Mouse (Mus musculus) embryonic stem cell, embryonic (primary cell): ENCODE results near the gene Myb.
"Not testable (repeated sequence)": the region's sequence is repeated elsewhere in the genome, so short reads cannot be mapped to it uniquely, and the experiment has no call there.

ENCODE experiments used
- CTCF ChIA-PET, 4 experiments: fragments of 300-600 bp in 2 of 4; fragments of 350-600 bp in 2 of 4; sonication (Branson Sonifier 250); formaldehyde crosslinking; loops; one replicate each; lab custom pipeline; 2022; ENCODE audit warnings: inconsistent platforms in 2 of 4; lab: Charles Lee
- POLR2A ChIA-PET, 4 experiments: fragments of 300-600 bp in 2 of 4; fragments of 350-600 bp in 2 of 4; sonication (Branson Sonifier 250); formaldehyde crosslinking; loops; one replicate each; lab custom pipeline; 2022; ENCODE audit warnings: antibody characterized with exemption in 4 of 4, inconsistent platforms in 1 of 4; lab: Charles Lee

Myb gene

DNA sequence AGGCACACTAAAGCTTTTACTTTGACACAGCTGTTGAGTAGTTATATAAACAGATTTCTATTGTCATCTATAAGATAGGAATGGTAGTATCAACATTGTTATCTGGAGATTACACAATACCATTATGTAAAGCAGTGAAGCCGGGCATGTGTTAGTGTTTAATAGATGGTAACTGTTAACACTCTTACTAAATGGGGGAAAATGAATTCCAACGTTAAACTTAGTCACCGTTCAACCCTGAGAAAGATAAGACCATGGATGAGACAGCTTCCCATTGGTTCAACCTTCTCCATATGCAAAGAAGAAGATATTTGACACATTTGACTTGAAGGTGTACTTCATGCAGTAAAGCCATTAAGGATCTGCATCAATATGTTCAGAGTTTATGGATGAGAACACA is 5.9 kb downstream of the Myb start:
- POLR2A ChIA-PET, result interaction anchor here in 1 of 4 experiments (0.7 to 1.1 kb wide), 2 partner anchors 25 to 63 kb away, joined by 3 read pairs; no protein-coding TSS in a partner anchor
- CTCF ChIA-PET, result no interaction called here

DNA sequence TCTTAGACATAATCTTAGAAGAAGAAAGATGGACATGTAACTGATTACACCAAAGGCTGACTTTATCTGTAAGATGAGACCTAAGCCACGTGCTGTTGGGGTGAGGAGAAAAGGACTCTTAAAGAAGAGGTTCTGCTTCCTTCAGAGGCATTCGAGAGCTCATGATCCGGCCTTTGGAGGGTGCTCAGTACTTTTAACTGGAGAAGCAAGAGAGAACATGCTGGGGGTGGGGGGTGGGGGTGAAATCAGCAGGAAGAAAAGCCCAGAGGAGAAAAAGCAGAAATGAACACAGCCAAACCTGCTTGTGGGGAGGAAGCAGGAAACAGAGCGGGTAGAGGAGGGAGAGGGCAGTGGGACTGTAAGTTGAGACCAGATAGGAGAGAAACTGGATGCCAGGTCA is 7.4 kb downstream of the Myb start:
- POLR2A ChIA-PET, result interaction anchor here in 1 of 4 experiments (0.6 kb wide), 1 partner anchor 52 kb away, joined by 4 read pairs; no protein-coding TSS in a partner anchor
- CTCF ChIA-PET, result no interaction called here

DNA sequence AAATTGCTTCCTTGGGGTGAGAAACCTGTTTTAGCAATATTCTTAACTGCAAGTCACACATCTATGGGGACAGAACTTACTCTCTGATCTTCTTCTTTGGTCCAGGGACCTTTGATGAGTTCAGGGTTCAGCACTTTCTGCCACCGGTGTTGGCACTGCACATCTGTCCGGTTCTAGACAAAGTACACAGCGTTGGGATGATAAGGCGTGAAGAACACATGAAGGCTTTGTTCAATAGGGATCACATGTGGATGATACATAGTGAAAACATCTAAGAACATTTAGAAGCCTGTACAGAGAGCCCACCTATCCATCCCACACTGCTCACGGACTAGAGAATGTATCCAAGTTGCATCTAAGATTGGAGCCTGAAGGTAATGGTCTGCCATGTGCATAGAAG is 8.0 kb downstream of the Myb start:
- CTCF ChIA-PET, result no interaction called here
- POLR2A ChIA-PET, result interaction anchor here in 1 of 4 experiments (0.6 kb wide), 1 partner anchor 52 kb away, joined by 4 read pairs; no protein-coding TSS in a partner anchor

- CTCF ChIA-PET, result interaction anchor here in 1 of 4 experiments (0.6 kb wide), 1 partner anchor 160 kb away, joined by 3 read pairs; no protein-coding TSS in a partner anchor
- POLR2A ChIA-PET, result interaction anchor here in 1 of 4 experiments (1.3 kb wide), 1 partner anchor 12 kb away, joined by 3 read pairs; no protein-coding TSS in a partner anchor
Measured at GRCm38 (mm10) chr10:21151320-21151719, 9.5 kb downstream of the Myb start.

- POLR2A ChIA-PET, CTCF ChIA-PET: not testable (repeated sequence)
Measured at GRCm38 (mm10) chr10:21149945-21150344, 10.8 kb downstream of the Myb start.

- ChIA-PET POLR2A (interaction anchor here in 2 of 4 experiments (0.6 to 3.1 kb wide), 3 partner anchors 44 to 508 kb away, joined by 3 to 18 read pairs (median 3); no protein-coding TSS in a partner anchor), CTCF (interaction anchor here in 1 of 4 experiments (0.7 kb wide), 1 partner anchor 24 kb away, joined by 4 read pairs; no protein-coding TSS in a partner anchor)
Measured at GRCm38 (mm10) chr10:21146719-21147118, 14.1 kb downstream of the Myb start.

- CTCF ChIA-PET, result interaction anchor here in 2 of 4 experiments (0.7 to 2.0 kb wide), 2 partner anchors 12 to 23 kb away, joined by 4 to 9 read pairs; no protein-coding TSS in a partner anchor
Measured at GRCm38 (mm10) chr10:21146263-21146662, 14.5 kb downstream of the Myb start.

DNA sequence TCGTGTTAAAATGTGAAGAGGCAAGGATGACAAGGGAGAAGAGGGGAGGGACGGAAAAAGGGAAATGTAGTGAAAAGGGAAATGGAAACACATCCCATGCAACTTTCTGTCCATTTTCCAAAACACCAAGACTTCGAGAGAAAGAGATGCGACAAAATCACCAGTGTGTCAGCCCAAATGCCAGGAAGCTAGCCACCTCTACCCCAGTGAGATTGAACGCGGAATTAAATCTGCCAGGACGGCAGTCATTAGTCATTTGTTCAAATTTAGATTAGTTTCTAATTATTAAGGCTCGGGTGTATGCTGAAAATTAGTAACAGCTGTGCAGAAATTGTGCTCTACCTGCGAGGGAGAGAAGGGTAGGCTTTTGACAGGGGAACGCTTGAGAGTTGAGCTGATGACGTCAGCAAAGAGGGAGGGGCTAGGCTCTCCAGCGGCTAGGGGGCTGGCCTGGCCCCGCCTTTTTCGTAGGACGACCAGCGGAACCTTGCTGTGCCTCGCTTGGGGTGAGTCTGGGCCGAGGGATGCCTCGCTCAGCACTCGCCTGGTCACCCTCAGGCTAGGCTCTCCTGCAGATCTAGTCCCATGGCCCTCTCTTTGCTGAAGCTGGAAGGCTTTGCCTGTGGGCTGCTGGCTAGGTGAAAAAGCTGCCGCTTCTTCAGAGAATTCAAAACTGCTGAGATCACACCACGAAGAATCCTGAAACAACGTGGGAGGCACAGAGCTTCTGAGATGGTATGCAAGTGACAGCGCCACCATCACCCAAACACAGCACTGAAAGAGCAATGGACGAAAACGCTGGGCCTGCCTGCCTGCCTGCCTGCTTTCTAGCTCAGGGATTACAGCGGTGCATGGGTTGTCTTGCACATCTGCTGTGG is 15.9 kb downstream of the Myb start:
- ChIA-PET CTCF (interaction anchor here (0.6 to 2.0 kb wide), 9 partner anchors 9 to 189 kb away, joined by 3 to 9 read pairs (median 3); no protein-coding TSS in a partner anchor), POLR2A (interaction anchor here in 3 of 4 experiments (0.5 to 3.1 kb wide), 21 partner anchors 10 to 830 kb away, joined by 3 to 18 read pairs (median 4); partner anchors contain the start of gene Hbs1l (in 1 of the 3))

More at GRCm38 (mm10) chr10:21146263-21146662, 14.5 kb downstream of the Myb start:
- POLR2A ChIA-PET, result interaction anchor here in 2 of 4 experiments (0.9 to 3.1 kb wide), 3 partner anchors 13 to 44 kb away, joined by 3 to 18 read pairs (median 12); no protein-coding TSS in a partner anchor

GRCm38 (mm10) chr10:21135297-21135696 is 25.5 kb downstream of the Myb start:
- ChIA-PET CTCF (interaction anchor here in 2 of 4 experiments (0.6 to 1.4 kb wide), 2 partner anchors 10 to 41 kb away, joined by 3 read pairs; no protein-coding TSS in a partner anchor), POLR2A (interaction anchor here in 1 of 4 experiments (0.7 to 1.3 kb wide), 2 partner anchors 8 to 9 kb away, joined by 3 to 4 read pairs; no protein-coding TSS in a partner anchor)

GRCm38 (mm10) chr10:21130901-21131493 is 29.8 kb downstream of the Myb start:
- ChIA-PET POLR2A (interaction anchor here in 3 of 4 experiments (0.6 to 3.6 kb wide), 6 partner anchors 14 to 38 kb away, joined by 3 to 19 read pairs (median 5); no protein-coding TSS in a partner anchor), CTCF (interaction anchor here in 1 of 4 experiments (0.6 kb wide), 1 partner anchor 19 kb away, joined by 3 read pairs; no protein-coding TSS in a partner anchor)

GRCm38 (mm10) chr10:21128086-21128611 is 32.6 kb downstream of the Myb start:
- ChIA-PET POLR2A (interaction anchor here (0.5 to 3.6 kb wide), 9 partner anchors 12 to 73 kb away, joined by 3 to 19 read pairs (median 3); no protein-coding TSS in a partner anchor), CTCF (no interaction called here)

GRCm38 (mm10) chr10:21118341-21118740 is 42.4 kb downstream of the Myb start:
- CTCF ChIA-PET, result no interaction called here
- POLR2A ChIA-PET, result interaction anchor here in 1 of 4 experiments (1.3 to 1.8 kb wide), 2 partner anchors 13 to 26 kb away, joined by 3 to 4 read pairs; no protein-coding TSS in a partner anchor

- ChIA-PET POLR2A (interaction anchor here in 2 of 4 experiments (2.2 to 3.8 kb wide), 2 partner anchors 12 kb away, joined by 13 to 16 read pairs; no protein-coding TSS in a partner anchor), CTCF (interaction anchor here in 2 of 4 experiments (0.6 to 0.9 kb wide), 3 partner anchors 13 to 59 kb away, joined by 3 to 8 read pairs (median 5); no protein-coding TSS in a partner anchor)
Measured at GRCm38 (mm10) chr10:21114459-21114858, 46.3 kb downstream of the Myb start.

- CTCF ChIA-PET, result no interaction called here
- POLR2A ChIA-PET, result interaction anchor here in 2 of 4 experiments (1.4 to 3.8 kb wide), 4 partner anchors 8 to 11 kb away, joined by 3 to 16 read pairs (median 13); no protein-coding TSS in a partner anchor
Measured at GRCm38 (mm10) chr10:21112689-21113088, 48.1 kb downstream of the Myb start.

DNA sequence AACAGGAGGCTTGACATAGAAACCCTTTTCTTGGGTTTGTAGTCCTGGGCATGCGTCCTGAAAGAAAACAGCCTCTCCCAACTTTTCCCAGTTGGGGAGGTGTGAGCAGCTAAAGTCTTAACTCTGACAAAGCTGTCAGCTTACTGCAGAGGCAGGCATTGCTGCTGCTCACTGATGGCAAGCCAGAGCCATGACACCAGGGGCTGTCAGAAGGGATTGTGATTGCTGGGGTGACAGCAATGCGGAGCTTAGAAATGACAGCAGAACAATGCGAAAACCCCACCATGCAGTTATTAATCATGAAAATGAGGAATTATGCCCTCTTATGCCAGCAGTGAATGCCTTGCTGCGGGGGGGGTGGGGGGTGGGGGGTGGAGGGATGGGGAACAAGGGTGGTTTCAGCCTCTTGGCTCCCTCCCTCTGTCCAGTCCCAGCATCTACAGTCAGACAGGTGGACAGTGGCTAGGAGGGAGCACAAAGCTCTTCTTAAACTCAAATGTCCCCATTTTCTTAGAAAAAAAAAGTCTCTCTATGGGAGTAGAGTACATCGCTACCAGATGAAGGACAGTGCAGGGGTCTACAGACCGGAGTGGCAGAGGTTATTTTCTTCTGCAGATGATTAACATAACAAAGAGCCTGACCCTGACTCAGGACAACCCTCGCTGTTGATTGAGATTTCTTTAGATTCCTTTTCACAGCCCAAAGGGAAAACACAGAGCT is 51.3 kb downstream of the Myb start:
- POLR2A ChIA-PET, result interaction anchor here in 3 of 4 experiments (0.8 to 2.1 kb wide), 17 partner anchors 8 to 186 kb away, joined by 3 to 25 read pairs (median 4); partner anchors contain the start of gene Hbs1l (in 1 of the 3)
- CTCF ChIA-PET, result interaction anchor here in 1 of 4 experiments (1.0 kb wide), 1 partner anchor 36 kb away, joined by 3 read pairs; no protein-coding TSS in a partner anchor

- POLR2A ChIA-PET, result interaction anchor here in 3 of 4 experiments (0.9 to 2.1 kb wide), 11 partner anchors 8 to 187 kb away, joined by 3 to 25 read pairs (median 4); partner anchors contain the start of gene Hbs1l (in 1 of the 3)
- CTCF ChIA-PET, result no interaction called here
Measured at GRCm38 (mm10) chr10:21108796-21109195, 52.0 kb downstream of the Myb start.

DNA sequence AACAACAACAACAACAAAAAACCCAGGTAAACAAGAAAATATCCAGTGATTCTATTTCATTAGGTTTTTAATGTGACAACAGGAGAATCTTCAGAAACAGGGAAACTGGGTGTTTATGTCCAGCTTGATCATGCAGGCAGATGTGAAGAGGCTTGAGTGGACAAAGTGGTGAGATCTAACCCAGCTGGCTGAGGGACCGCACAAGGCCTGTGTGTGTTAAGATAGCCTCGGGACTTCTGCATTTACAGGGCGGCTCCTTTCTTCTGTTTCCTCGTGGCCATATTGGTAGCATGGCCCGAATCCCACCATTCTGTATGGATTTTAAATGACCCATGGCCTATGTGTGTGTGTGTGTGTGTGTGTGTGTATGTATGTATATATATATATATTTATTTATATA is 52.6 kb downstream of the Myb start:
- ChIA-PET POLR2A (interaction anchor here in 1 of 4 experiments (0.7 to 1.4 kb wide), 2 partner anchors 8 to 13 kb away, joined by 3 to 4 read pairs; no protein-coding TSS in a partner anchor), CTCF (no interaction called here)
